Mouse (Mus musculus): Measurements from ENCODE around the gene Gys1. TPM values are rescaled to one million over a fixed set of nuclear protein-coding genes. Genes with fewer than 3 reads are reported as not detected.

Gene Gys1
- total and polyA plus RNA-seq, 3 experiments: 14.0 to 27.2 (median 23.9) TPM

DNA sequence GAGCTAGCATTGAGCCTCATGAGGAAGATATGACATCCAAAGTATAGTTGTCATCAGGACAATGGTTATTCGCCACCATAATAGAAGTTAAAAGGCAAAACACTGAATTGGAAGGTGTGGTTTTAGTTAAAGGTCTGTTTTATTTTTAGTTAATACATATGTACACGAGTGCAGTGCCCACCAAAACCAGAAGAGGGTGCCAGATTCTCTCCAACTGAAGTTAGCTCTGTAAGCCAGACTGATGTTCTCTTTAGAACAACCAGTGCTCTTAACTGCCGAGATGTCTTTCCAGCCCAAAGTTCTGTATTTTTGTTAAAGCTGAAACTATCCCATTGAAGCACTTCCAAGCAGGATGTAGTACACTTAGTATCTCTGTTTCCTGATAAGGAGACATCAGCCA lies 36.2 kb downstream of the Gys1 start (continued):
- TF ChIP-seq BHLHE40 (IDR thresholded peaks at IDR 0.05; ENCODE audit: low read depth, low read length) (no peak), NRF1 (IDR thresholded peaks at IDR 0.05; ENCODE audit: low read depth, low read length) (no peak), JUND (conservative IDR thresholded peaks at IDR 0.05; ENCODE audit: low read depth, low read length) (no peak), MAX (IDR thresholded peaks at IDR 0.05; ENCODE audit: low read length) (no peak)

DNA sequence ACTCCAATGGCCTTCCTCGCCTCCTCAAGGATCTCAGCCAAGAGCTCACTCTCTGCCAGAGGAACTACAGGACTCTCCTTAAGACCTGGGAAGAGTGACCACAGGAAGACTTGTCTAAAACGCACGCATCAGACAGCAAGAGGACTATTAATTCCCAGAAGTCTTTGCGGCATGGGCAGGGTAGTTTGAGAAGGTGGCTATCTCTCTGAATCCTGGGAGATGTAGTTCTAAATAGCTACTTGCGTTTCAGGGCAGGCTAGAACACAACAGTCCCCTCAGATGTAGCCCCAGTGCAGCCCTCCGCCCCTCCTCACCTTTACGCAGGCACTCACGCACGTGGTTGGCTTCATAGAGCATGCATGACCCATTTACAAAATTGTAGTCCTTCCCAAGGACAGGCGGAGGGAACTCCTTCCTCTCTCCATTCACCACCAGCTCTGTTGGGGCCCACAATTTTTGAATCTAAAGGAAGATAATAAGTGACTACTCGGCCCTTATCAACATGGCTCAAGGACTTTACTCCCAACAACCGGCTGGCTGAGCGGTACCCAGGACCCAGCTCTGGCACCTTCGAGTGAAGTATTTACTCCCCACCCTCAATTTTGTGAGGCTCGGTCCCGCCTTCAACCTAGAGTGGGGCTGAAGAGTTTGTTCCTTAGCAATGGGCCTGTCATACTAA lies 40.8 kb downstream of the Gys1 start:
- Histone ChIP-seq H3K4me1 (ENCODE audit: control insufficient read depth in 1 of 2, insufficient read depth in 2 of 2) (peaks cover 5 to 19% of the 10 kb centered on the region in 2 experiments; a peak in 3 of 4 replicates), H3K79me2 (replicated peaks; ENCODE audit: control insufficient read depth, extremely low read depth, insufficient read depth, poor library complexity, severe bottlenecking) (no peaks in the 10 kb centered on the region), H3K4me2 (ENCODE audit: insufficient read depth, low read depth, poor library complexity, severe bottlenecking) (no peak overlapping the region), H3K27me3 (replicated peaks) (no peaks in the 10 kb centered on the region), H3K27ac (ENCODE audit: insufficient read depth, low read depth) (no peak overlapping the region), H3K9me3 (replicated peaks; ENCODE audit: low read length) (no peaks in the 10 kb centered on the region), H3K9ac (ENCODE audit: insufficient read depth, low read depth) (no peak overlapping the region), H3K36me3 (replicated peaks in 1 of 2; ENCODE audit: control insufficient read depth in 1 of 2, insufficient read depth in 1 of 2, low read length in 1 of 2) (peaks cover 24 to 69% of the 10 kb centered on the region in 2 experiments), H3K4me3 (replicated peaks in 1 of 3; ENCODE audit: low read depth in 2 of 3, low read length in 2 of 3, poor library complexity in 1 of 3) (no peak overlapping the region)
- DNase-seq (ENCODE audit: extremely low read depth): no peak
- dilution Hi-C loops (cut with MboI; ENCODE audit: extremely low pct_ligation_motif_present, extremely low pct_unique_long_range_greater_than_20kb, low sequenced_read_pairs): no loop called here
- in situ Hi-C loops (cut with MboI; ENCODE audit: low pct_ligation_motif_present, low pct_unique_long_range_greater_than_20kb, low sequenced_read_pairs): no loop called here
- TF ChIP-seq E2F4 (IDR thresholded peaks at IDR 0.05; ENCODE audit: insufficient replicate concordance, low read depth, low read length) (no peak), BHLHE40 (IDR thresholded peaks at IDR 0.05; ENCODE audit: low read depth, low read length) (no peak), MAZ (IDR thresholded peaks at IDR 0.05; ENCODE audit: low read depth, low read length) (no peak), RCOR1 (conservative IDR thresholded peaks at IDR 0.05; ENCODE audit: low read depth, low read length) (no peak), CHD2 (IDR thresholded peaks at IDR 0.05; ENCODE audit: low read length) (no peak), MEF2A (IDR thresholded peaks at IDR 0.05; ENCODE audit: borderline replicate concordance, low read depth, low read length) (no peak), ETS1 (conservative IDR thresholded peaks at IDR 0.05; ENCODE audit: low read depth, low read length) (no peak), USF2 (conservative IDR thresholded peaks at IDR 0.05; ENCODE audit: low read depth, low read length) (no peak), JUN (IDR thresholded peaks at IDR 0.05; ENCODE audit: insufficient read depth, low read depth, low read length) (no peak), NRF1 (IDR thresholded peaks at IDR 0.05; ENCODE audit: low read depth, low read length) (no peak), KAT2A (IDR thresholded peaks at IDR 0.05; ENCODE audit: insufficient replicate concordance, low read length) (no peak), USF1 (IDR thresholded peaks at IDR 0.05; ENCODE audit: low read depth, low read length) (no peak), CHD1 (IDR thresholded peaks at IDR 0.05; ENCODE audit: low read depth, low read length) (no peak), MAX (IDR thresholded peaks at IDR 0.05; ENCODE audit: low read length) (no peak), RAD21 (IDR thresholded peaks at IDR 0.05; ENCODE audit: low read depth, low read length) (no peak), ZKSCAN1 (IDR thresholded peaks at IDR 0.05; ENCODE audit: borderline replicate concordance, low read depth, low read length) (no peak)

Data from CH12.LX (cell line).